Mouse (Mus musculus): ENCODE measurements around the gene Sh3pxd2a.

- TF ChIP-seq CTCF (IDR thresholded peaks at IDR 0.05; ENCODE audit: low read depth) (no peak), EP300 (IDR thresholded peaks at IDR 0.05; ENCODE audit: low read depth) (no peak)
Measured at GRCm38 (mm10) chr19:47285581-47285980, 178.6 kb downstream of the Sh3pxd2a start.

Data from liver, postnatal 0 days (tissue).